Mouse (Mus musculus): Measurements from ENCODE around the gene Gfi1b. TPM values are rescaled to one million over a fixed set of nuclear protein-coding genes. Genes with fewer than 3 reads are reported as not detected.

Gene Gfi1b
- total and polyA plus RNA-seq, 3 experiments = 82.9 to 277 (median 194) TPM

DNA sequence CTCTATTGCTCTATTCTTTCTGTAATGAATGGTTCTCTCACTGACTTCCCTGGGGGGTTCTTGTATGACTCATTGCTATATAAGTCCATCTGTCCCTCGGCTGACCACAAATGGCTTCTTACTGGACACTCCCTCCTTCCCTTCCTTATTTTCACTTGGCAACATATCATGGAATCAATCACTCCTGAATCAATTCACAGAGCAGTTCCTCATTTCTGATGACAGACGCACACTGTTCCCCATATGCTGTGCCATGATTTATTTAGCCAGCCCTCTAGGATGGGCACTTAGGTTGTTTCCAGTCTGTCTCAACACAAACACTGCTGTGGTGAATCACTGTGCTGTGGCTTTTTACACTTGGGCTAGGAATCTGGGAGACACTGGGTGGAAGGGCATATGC is 30.3 kb downstream of the Gfi1b start:
- Histone ChIP-seq H3K27ac (ENCODE audit: control insufficient read depth, low read depth, low read length) (no peak overlapping the region), H3K36me3 (ENCODE audit: control insufficient read depth in 1 of 2, insufficient read depth in 2 of 2, low read length in 2 of 2) (peaks cover 0 to 15% of the 10 kb centered on the region in 2 experiments; a peak in 2 of 4 replicates), H3K9ac (ENCODE audit: control insufficient read depth, low read depth, low read length, poor library complexity, severe bottlenecking) (no peak overlapping the region), H3K27me3 (ENCODE audit: control insufficient read depth in 1 of 2, insufficient read depth in 2 of 2, low read length in 2 of 2) (no peaks in the 10 kb centered on the region), H3K9me3 (replicated peaks; ENCODE audit: insufficient read depth, low read length) (no peaks in the 10 kb centered on the region), H3K4me3 (ENCODE audit: control insufficient read depth in 1 of 2, insufficient read depth in 1 of 2, low read depth in 2 of 2, low read length in 2 of 2) (no peak overlapping the region), H3K79me2 (ENCODE audit: control insufficient read depth, insufficient read depth, low read length, poor library complexity) (no peaks in the 10 kb centered on the region), H3K4me1 (ENCODE audit: control insufficient read depth in 1 of 2, insufficient read depth in 2 of 2, low read length in 2 of 2) (peaks cover 5 to 21% of the 10 kb centered on the region in 2 experiments; a peak in 3 of 4 replicates)
- peak; percentile 50 for DNase-seq (ENCODE audit: low read depth, low spot score)
- no peak for TF ChIP-seq TBP (IDR thresholded peaks at IDR 0.05; ENCODE audit: low read depth, low read length)
- TF ChIP-seq ZMIZ1 (IDR thresholded peaks at IDR 0.05; ENCODE audit: low read depth, low read length) = no peak
- TF ChIP-seq CTCF (IDR thresholded peaks at IDR 0.05 in 2 of 3, conservative IDR thresholded peaks at IDR 0.05 in 1 of 3; ENCODE audit: control insufficient read depth in 1 of 3, insufficient read depth in 1 of 3, low read depth in 2 of 3, low read length in 3 of 3, poor library complexity in 1 of 3, severe bottlenecking in 1 of 3) = no peak
- TF ChIP-seq TAL1 (IDR thresholded peaks at IDR 0.05; ENCODE audit: low read length) = peak; percentile 45
- TF ChIP-seq EP300 (IDR thresholded peaks at IDR 0.05; ENCODE audit: low read depth in 1 of 2, low read length in 2 of 2) = peak in 1 of 2 experiments; percentile 49; a peak in 2 of 4 replicates
- TF ChIP-seq GABPA (IDR thresholded peaks at IDR 0.05; ENCODE audit: low read depth, low read length) = no peak
- no peak for TF ChIP-seq NELFE (IDR thresholded peaks at IDR 0.05; ENCODE audit: low read depth, low read length)
- TF ChIP-seq TCF12 (IDR thresholded peaks at IDR 0.05; ENCODE audit: low read depth, low read length) = no peak
- no peak for TF ChIP-seq ZNF384 (IDR thresholded peaks at IDR 0.05; ENCODE audit: low read depth, low read length)
- TF ChIP-seq RCOR1 (IDR thresholded peaks at IDR 0.05; ENCODE audit: low read depth, low read length) = peak; percentile 99
- TF ChIP-seq E2F4 (IDR thresholded peaks at IDR 0.05; ENCODE audit: borderline replicate concordance, low read depth, low read length) = no peak
- no peak for TF ChIP-seq JUND (IDR thresholded peaks at IDR 0.05; ENCODE audit: low read depth, low read length)

DNA sequence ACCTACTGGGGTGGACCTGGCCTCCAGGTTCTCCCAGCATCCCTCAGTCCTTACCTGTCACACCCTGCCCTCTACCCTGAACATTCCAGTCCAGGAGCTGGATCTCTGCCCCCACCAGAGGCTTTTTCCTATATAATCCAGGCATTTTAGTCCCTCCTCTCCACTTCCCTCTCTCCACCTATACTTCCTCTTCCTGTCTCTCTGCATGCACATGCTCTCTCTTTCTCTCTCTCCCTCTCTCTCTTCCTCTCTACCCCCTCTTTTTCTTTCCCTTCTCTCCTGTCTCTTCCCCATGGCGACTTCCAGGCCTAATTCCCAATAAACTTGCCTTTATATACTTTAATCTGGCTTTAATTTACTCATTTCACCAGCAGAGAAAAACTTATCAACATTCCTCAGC is 33.2 kb downstream of the Gfi1b start:
- no peaks in the 10 kb centered on the region for H3K79me2 ChIP-seq (ENCODE audit: control insufficient read depth, insufficient read depth, low read length, poor library complexity)
- H3K27me3 ChIP-seq (ENCODE audit: control insufficient read depth in 1 of 2, insufficient read depth in 2 of 2, low read length in 2 of 2) = no peaks in the 10 kb centered on the region
- peak overlapping the region in 1 of 2 experiments; percentile 3; a peak in 1 of 4 replicates for H3K4me3 ChIP-seq (ENCODE audit: control insufficient read depth in 1 of 2, insufficient read depth in 1 of 2, low read depth in 2 of 2, low read length in 2 of 2)
- H3K9ac ChIP-seq (ENCODE audit: control insufficient read depth, low read depth, low read length, poor library complexity, severe bottlenecking) = peak overlapping the region; percentile 47
- peaks cover 0 to 12% of the 10 kb centered on the region in 2 experiments; a peak in 2 of 4 replicates for H3K36me3 ChIP-seq (ENCODE audit: control insufficient read depth in 1 of 2, insufficient read depth in 2 of 2, low read length in 2 of 2)
- H3K4me1 ChIP-seq (ENCODE audit: control insufficient read depth in 1 of 2, insufficient read depth in 2 of 2, low read length in 2 of 2) = peaks cover 0 to 18% of the 10 kb centered on the region in 2 experiments; a peak in 2 of 4 replicates
- H3K9me3 ChIP-seq (replicated peaks; ENCODE audit: insufficient read depth, low read length) = no peaks in the 10 kb centered on the region
- DNase-seq (ENCODE audit: low read depth, low spot score) = peak; percentile 47
- no peak overlapping the region for H3K27ac ChIP-seq (ENCODE audit: control insufficient read depth, low read depth, low read length)
- TF ChIP-seq ZKSCAN1 (IDR thresholded peaks at IDR 0.05; ENCODE audit: low read depth, low read length) (no peak), HCFC1 (IDR thresholded peaks at IDR 0.05; ENCODE audit: low read depth, low read length) (peak; percentile 67), GABPA (IDR thresholded peaks at IDR 0.05; ENCODE audit: low read depth, low read length) (no peak), CHD1 (IDR thresholded peaks at IDR 0.05; ENCODE audit: low read depth, low read length) (no peak), USF2 (IDR thresholded peaks at IDR 0.05; ENCODE audit: borderline replicate concordance in 1 of 2, insufficient read depth in 1 of 2, low read depth in 1 of 2, low read length in 2 of 2) (no peak), RCOR1 (IDR thresholded peaks at IDR 0.05; ENCODE audit: low read depth, low read length) (no peak), MAFK (IDR thresholded peaks at IDR 0.05; ENCODE audit: borderline replicate concordance, low read depth, low read length) (no peak), POLR2AphosphoS2 (IDR thresholded peaks at IDR 0.05; ENCODE audit: low read length) (no peak), TBP (IDR thresholded peaks at IDR 0.05; ENCODE audit: low read depth, low read length) (no peak), ZC3H11A (IDR thresholded peaks at IDR 0.05; ENCODE audit: low read depth, low read length) (no peak), NELFE (IDR thresholded peaks at IDR 0.05; ENCODE audit: low read depth, low read length) (no peak; the same call in 1 of the 2 replicates), UBTF (IDR thresholded peaks at IDR 0.05; ENCODE audit: borderline replicate concordance, insufficient read depth, low read depth, low read length) (no peak), SMC3 (IDR thresholded peaks at IDR 0.05; ENCODE audit: low read depth, low read length) (no peak), MYB (IDR thresholded peaks at IDR 0.05; ENCODE audit: low read depth, low read length) (no peak), EP300 (IDR thresholded peaks at IDR 0.05; ENCODE audit: low read depth in 1 of 2, low read length in 2 of 2) (no peak), NRF1 (IDR thresholded peaks at IDR 0.05; ENCODE audit: insufficient read depth, low read depth, low read length, poor library complexity, severe bottlenecking) (peak; percentile 54), CTCF (IDR thresholded peaks at IDR 0.05 in 2 of 3, conservative IDR thresholded peaks at IDR 0.05 in 1 of 3; ENCODE audit: control insufficient read depth in 1 of 3, insufficient read depth in 1 of 3, low read depth in 2 of 3, low read length in 3 of 3, poor library complexity in 1 of 3, severe bottlenecking in 1 of 3) (no peak), JUND (IDR thresholded peaks at IDR 0.05; ENCODE audit: low read depth, low read length) (no peak), SIN3A (IDR thresholded peaks at IDR 0.05; ENCODE audit: low read length) (no peak; the same call in 1 of the 2 replicates), KAT2A (conservative IDR thresholded peaks at IDR 0.05; ENCODE audit: low read depth, low read length) (no peak), CHD2 (IDR thresholded peaks at IDR 0.05; ENCODE audit: low read length) (no peak), ETS1 (IDR thresholded peaks at IDR 0.05; ENCODE audit: low read depth, low read length) (no peak), ZMIZ1 (IDR thresholded peaks at IDR 0.05; ENCODE audit: low read depth, low read length) (no peak), MEF2A (IDR thresholded peaks at IDR 0.05; ENCODE audit: extremely low read depth, insufficient replicate concordance, low read depth, low read length, poor library complexity, severe bottlenecking) (no peak), MAZ (IDR thresholded peaks at IDR 0.05; ENCODE audit: low read depth, low read length) (no peak)

Measured in MEL (cell line).